Mouse (Mus musculus): ENCODE measurements around the gene Lmcd1.

The Lmcd1 gene

DNA sequence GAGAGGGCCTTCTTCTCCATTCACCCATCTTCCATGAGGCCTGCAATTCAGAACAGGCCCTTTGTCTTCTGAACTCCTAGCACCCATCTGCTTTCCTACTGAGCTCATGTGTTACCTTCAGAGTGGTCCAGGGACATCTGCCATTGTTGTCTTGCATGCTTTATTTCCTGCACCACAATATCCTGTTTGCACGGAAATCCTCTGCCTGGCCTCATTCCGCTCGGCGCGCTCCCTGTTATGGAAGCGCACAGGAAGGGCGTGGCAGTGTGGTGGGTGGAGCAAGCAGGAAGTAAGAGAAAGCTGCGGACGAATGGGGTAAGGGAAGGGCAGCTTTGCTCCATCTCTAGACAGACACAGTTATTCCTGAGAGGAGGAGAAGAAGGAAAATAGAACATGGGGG is 14.1 kb downstream of the Lmcd1 start:
- no peak for DNase-seq (ENCODE audit: low spot score)

DNA sequence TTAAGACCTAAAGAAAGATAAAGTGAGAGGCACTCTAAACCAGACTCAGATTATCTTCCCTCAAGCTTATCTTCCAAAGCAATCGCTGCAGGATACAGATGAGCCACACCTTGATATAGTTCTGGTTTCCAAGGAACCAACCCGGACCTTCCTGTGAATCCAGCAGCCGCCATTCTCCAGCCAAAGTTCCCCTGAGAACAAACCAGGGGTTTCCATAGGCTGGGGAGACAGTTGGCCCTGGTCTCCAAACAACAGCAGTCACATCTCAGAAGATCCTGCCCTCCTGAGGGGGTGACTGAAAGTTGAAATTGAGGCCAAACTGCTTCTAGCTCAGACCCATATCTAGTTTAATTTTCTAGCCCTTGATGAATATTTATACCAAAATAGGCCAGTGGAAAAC is 14.7 kb downstream of the Lmcd1 start:
- DNase-seq (ENCODE audit: low spot score) = no peak

DNA sequence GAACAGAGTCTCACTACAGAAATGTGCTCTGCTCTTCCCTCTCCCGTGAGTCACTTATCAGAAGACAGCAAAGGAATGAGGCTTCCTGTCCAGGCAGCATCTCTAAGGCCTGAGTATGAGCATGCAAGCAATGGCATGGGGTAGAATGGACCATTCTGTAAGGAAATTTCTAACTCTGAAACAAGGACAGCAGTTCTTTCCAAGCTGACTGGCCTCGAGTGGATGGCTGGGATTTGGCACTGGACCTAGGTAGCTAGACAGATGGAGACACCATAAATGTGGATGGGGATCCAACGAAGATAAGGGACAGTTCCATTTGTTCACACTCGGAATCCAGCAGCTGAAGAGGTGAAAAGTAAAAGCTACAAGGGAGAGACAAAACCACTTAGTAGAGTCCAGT is 17.6 kb downstream of the Lmcd1 start:
- DNase-seq (ENCODE audit: low spot score) = no peak

DNA sequence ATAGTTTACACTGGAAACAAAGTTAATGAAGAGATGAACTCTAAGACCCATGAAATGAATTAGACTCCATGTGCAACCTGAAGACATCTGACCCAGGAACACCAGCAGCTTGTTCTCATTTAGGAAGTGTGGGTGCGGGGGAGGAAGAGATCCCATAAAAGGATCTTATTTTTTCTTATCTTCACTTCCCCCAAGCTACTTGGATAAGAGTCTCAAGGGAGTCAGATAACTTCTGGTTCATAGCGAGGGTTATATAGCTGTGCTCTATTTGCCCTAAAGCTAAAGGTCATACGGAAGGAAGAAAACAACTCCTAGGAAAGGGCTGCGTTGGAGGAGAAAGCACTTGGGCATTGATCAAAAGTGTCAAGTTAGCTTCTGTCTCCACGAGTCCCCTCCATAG is 19.8 kb downstream of the Lmcd1 start:
- DNase-seq (ENCODE audit: low spot score) = no peak

DNA sequence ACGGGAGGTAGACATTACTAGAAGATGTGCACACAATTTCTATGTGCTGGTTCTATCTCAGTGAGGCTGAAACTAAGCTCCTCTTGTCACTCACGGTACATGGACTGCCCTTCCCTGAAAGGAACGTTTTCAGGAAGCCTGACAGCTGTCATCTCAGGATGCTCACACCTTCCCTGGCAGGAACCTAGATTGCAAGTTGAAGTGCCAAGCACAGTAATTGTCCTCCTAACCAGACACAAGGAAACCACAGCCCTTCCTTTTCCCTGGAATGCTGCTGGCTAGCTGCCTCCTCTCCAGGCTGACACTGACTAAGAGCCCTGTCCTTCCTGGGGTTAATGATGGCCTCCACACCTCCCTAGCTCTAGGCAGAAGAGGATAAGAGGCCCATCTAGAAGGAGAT is 21.7 kb downstream of the Lmcd1 start:
- no peak for DNase-seq (ENCODE audit: low spot score)

DNA sequence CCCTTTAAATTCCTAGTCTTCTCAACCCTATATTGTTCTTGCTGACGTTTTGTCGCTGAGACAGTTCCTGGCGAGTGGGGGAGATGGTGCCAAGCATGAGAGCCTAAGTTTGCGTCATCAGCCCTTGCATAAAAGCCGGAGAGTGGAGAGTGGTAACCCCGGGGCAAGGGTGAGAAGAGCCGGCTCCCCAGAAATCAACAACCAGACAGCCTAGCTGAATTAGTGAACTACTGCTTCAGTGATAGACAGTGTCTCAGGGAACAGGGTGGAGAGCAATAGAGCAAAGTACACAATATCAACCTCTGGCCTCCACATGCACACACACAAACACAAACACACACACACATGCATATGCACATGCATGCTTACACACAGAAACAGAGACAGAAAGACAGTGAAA is 26.6 kb downstream of the Lmcd1 start:
- no peak for DNase-seq (ENCODE audit: low spot score)

DNA sequence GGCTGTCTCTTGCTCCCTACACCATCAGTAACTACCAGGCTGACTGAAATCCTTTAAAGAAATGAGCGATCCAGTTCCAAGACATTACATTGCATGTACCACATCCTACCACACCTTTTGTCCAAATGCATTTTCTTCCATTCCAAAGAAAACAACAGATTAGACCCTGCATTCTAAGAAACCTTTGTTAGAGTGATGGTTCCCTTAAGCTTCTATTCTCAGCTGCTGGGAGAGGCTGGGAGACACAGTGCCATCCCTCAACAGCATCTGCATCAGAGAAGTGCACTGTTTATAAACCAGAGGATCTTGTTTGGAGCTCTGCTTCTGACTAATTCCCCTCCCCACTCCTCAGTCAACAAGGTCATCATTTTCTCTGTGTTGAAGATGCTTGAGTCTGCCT is 27.1 kb downstream of the Lmcd1 start:
- no peak for DNase-seq (ENCODE audit: low spot score)

DNA sequence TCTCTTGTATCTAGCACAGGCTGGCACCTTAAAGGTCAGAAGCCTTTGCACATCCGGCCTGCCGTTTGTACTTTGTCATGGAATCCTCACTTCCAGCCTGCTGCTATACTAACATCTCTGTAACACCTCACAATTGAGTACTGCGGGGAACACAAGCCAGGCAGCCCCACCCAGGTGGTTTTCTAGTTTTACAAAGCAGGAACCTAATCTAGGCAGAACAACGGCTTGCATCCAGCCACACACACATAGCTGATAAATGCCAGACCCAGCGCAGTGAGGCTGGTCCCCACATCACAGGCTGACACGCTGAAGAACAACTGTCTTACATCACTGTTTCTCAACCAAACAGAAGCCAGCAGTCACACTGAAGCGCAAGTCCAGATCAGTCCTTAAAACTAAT is 28.7 kb downstream of the Lmcd1 start:
- DNase-seq (ENCODE audit: low spot score) = peak; percentile 29

DNA sequence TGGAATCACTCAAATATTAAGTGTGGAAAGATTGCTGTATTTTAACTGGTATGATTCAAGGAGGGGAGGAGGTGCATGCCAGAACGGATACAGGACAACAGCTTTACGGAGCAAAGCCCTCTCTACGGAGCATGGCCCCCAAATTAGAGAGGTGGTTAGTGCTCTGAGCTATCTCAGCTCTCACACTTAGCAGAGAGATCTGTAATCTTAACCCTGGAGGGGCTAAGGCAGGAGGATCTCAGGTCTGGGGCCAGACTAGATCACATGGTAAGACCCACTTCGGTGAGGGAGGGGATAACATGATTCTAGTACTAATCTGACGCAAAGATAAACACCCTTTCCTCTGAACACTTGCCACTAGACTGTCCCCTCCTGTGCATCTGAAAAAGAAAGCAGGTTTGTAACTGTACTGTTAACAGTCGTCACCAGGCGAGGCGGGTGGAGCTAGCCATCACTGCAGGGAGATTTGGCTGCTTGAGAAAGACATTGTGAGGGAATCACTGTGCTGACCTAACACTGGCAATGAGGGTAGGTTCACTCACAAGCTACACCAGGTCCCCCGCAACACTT is 29.3 kb downstream of the Lmcd1 start:
- DNase-seq (ENCODE audit: low spot score) = peak; percentile 8

DNA sequence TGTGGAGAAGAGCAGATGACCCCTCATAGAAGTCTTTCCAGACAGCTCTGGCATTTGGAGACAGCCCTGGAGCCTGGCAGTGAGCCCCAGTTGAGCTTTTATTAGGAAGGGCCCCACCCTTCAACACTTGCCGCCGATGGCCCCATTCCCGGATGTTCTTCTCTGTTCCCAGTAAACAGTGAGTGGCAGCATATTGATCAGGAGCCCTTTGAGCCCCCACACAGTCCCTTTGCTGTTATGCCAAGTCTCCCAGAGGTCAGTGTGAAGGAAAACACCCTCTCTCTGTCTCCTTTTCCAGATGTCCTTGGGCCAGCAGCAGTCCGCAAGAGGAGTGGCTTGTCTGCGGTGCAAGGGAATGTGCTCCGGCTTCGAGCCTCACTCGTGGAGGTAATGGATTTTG is 31.2 kb downstream of the Lmcd1 start:
- no peak for DNase-seq (ENCODE audit: low spot score)

DNA sequence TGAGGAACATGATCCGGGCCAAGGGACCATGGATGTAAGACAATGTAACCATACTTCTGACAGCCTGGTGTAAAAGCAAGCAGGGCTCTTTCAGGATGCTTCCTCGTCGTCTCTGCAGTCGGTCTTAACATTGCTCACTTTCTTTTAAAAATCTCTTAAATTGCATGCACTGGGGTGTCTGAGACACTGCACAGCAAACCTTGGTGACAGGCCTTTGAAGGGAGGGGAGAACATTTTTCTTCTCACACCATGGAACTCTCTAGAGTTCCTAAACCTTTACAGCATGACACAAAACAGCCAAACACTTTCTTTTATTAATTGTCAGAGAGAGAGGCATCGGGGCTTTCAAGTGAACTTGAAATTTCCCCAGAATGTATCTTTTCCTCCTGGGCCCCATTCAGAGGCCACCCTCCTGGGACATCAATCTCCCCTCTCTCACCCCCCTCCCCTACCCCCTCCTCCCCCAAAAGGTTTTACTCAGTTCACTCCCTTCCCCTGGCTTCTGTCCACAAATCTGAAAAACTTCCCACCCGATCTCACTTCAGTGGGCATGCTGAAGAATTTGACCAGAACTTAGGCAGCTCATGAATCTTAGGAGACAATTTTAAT is 35.9 kb downstream of the Lmcd1 start:
- no peak for DNase-seq (ENCODE audit: low spot score)

DNA sequence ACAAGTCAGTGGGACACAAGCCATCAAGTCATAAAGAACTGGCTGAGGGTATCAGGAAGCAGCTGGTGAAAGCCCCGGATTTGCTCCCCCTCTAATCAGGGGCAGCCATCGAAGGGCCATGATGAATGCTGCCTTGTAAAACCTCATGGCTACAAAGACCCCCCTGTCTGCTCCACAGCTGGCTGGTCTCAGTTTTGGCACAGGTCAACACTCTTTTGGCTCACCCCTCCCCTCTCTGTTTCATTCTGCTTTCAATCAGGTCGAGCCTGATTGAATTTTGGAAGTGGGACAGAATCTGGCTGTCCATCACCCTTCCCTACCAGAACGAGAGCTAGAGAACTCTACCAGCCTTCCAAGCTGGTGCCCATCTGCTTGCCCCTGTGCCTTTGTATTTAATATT is 37.8 kb downstream of the Lmcd1 start:
- DNase-seq (ENCODE audit: low spot score) = no peak

DNA sequence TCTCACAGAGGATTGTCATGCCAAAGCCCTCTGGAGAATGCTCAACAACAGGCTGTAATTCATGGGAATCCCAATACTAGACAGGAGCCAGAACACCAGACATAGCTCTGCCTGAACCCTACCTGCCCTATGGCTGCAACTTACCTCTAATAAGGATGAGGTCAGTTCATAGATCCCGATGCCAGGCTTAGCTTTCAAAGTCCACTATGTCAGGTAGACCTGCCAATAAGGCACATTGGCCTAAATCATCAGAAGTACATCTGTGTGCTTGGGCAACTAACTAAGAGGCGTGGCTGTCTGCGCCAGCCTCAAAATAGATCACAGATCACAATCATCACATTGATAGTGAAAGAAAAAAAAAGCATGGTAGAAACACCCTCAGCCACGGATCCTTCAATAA is 45.9 kb downstream of the Lmcd1 start:
- no peak for DNase-seq (ENCODE audit: low spot score)

DNA sequence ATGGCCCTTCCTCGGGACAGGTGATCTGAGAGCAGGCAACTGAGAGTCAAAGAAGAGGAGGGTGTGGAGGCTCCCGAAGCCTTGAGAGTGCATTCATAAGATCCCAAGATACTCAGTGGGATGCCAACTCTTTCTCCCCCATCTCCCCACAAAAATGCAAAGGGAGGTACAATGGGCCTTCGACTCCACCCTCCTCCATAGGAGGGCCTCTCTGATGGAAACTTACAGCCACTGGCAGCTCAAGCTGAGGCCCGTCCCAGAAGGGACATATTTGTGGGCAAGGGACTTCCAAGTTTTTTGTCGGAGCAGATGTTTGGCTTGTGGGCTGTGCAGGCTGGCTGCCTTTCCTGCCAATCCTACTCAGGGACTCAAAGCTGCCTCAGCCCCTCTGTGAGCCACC is 47.1 kb downstream of the Lmcd1 start:
- no peak for DNase-seq (ENCODE audit: low spot score)

DNA sequence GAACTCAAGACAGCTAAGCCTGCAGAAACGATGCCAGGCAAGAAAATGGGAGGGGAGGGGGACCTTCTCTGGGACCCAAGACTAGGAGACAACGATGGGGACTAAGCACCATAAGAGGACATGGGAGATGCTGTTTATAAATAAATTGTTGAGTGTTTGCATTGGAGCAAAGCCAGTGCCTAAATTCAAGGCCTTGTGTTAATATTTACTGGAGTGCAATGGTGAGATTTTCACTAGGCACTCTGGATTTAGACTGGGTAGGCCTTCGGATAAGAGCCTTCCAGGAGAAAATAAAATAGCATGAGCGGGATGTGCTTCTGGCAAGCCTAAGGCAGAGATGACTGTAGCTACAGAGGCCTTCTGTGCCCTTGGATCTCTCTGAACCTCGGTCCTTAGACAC is 49.4 kb downstream of the Lmcd1 start:
- DNase-seq (ENCODE audit: low spot score) = no peak

DNA sequence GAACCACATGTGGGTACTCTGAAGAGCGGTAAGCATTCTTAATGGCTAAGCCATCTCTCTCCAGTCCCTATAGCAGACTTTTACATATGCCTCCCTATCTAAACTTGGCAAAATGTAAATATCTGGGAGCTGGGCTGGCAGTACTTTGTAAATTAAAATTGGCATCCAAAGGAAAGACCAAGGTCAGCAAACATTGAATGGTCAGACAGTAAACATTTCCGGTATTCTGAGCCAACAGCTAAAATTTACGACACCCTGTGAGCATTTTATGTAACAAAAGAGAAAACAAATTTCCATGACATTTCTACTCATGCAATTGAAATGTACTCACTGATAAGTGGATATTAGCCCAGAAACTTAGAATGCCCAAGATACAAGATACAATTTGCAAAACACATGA is 51.7 kb downstream of the Lmcd1 start:
- no peak for DNase-seq (ENCODE audit: low spot score)

DNA sequence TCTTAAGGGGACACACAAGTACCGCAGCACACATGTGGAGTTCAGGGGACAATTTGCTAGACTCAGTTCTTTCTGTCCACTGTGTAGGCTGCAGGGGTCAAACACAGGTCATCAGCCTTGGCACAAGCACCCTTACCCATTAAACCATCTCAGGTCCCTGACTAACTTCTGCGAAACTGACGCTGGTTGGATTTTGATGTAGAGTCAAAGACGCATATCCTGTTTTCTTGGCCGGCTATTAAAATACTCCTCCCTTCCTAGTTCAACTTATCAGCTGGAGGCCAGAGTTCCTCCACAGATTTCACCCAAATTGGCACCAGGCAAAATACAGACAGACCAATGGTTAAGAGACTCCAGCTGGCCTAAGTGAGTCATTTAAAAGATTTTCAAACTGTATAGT is 54.2 kb downstream of the Lmcd1 start:
- DNase-seq (ENCODE audit: low spot score) = no peak

DNA sequence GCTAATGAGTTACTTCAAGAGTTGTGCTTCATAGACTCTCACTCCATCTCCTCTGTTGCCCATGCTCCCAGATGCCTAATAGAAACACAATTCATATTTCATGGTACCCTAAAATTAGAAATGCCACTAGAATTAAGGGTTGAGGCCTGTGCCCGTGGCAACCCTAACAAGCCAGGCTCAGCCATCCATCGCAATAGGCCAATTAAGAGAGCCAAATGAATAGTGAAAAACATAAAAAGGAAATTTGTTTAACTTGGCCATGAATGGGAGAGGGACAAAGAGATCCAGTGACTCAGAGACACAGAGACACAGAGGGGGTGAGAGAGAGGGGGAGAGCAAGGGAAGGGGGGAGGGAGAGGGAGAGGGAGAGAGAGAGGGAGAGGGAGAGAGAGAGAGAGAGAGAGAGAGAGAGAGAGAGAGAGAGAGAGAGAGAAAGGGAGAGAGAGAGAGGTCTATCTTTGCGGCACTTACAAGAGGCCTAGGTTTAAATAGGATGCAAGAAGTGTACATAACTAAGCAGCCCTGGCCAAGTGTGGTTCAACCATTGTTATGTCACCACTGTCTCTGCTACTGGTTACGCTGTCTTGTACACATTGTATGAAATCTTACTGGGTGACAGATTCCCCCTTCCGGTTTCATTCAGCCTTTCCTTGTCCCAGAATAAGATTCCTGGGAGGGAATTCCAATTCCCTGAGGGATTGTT is 57.1 kb downstream of the Lmcd1 start:
- DNase-seq (ENCODE audit: low spot score) = no peak

DNA sequence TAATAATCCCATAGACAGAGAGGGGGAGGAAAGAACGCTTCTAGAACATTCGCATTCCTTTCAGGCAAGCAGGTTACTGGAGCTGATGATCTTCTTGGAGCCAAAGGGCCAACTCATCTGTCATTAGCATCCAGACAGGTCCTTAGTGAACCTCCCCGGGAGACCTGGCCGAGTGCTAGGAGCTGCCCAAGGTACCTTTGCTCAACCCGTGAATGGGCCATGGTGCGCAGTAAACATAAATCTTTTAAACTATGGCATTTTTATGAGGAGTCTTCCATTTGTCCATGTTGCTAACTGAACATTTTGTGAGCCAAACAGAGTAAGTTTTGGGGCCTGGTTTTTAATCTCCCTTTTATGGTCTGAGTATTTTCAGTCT is 57.7 kb downstream of the Lmcd1 start:
- no peak for DNase-seq (ENCODE audit: low spot score)

DNA sequence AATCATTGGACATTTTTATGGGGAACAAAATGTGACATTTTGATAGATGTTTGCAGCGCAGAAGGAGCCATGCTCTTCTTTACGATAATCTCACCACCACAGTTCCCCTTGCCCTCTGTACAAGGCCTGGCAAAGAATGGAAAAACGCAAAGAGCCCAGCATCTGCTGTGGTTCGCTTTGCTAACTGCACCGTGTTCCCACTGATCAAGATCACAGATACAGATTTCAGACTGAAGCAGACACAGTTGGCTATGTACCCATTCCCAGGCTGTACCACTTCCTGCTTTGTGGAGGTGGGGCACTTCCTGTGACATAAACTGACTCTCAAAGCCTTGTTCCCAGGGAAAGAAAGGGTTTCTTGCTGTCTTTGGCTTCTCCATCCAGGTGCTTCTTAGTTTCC is 60.4 kb downstream of the Lmcd1 start:
- no peak for DNase-seq (ENCODE audit: low spot score)

DNA sequence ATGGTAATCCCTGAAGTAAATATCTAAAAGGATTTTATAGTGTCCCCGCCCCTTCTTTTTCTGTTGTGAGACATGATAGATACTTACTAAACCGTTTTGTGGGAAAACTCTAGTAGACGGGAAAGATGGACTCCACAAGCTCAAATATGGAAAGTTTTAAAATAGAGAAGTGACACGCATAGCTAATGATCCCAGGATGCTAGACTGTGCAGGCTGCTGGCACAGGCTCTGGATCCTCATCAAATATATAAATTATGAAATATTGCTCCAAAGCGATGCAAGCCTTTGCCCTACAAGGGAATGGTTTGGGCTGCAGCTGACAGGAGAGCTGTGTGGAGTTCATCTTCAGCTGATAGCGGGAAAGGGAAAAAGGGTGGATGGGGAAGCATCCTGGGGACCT is 64.1 kb downstream of the Lmcd1 start:
- no peak for DNase-seq (ENCODE audit: low spot score)

DNA sequence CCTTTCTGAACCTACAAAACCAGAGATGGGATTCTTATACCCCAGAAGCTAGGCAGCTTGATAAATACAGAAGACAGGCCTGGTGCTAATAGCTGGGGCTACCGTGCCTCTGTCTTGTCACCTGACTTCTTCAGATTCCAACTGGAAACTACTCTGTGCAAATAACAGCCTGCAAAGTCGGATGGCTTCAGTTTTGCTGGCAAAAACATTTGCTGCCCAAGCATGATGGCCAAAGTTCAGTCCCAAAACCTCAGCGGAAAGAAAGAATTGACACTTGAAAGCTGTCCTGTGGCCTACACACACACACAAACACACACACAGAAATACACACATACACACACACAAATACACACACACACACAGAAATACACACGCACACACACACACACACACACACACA is 65.5 kb downstream of the Lmcd1 start:
- DNase-seq (ENCODE audit: low spot score) = no peak

DNA sequence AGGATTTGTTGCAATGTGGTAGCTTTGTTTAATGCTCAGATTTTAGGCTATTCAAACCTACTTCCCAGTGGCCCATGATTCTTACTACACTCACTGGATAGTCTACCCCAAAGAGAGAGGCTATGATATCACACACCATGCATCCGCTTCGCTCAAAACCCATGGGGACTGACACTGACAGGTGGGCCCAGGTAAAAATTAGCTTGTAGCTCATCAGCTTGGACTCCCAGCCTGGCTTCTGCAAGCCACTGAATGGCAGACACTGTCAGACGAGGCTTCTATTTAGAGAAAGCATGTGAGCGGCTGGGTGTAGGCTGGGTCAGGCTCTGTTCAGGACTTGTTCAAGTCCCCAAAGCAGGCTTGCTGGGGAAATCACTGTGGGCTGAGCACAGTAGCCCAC is 76.9 kb downstream of the Lmcd1 start:
- no peak for DNase-seq (ENCODE audit: low spot score)

DNA sequence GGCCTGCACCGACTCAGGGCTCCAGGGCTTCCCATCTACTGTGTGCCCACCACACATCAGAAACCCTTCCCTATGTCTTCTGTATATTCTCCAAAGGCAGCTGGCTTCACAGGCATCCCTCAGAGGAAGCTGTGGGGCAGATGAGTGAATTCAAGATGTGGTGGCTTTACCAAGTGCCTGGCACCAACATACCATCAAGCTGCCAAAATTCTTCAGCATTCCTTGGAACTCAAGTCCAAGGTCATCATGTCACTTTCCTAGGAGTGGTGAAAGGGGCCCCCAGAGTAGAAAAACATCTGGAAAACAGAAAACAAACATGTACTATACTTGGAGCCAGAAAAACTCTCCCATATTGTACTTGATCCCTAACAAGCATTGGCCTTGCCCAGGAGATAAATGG is 85.8 kb downstream of the Lmcd1 start:
- no peak for DNase-seq (ENCODE audit: low spot score)

All from c-Kit-positive CD71-positive TER-119-positive erythroid progenitor cells, embryonic 14.5 days (primary cell).